In genomic region chr17:35185639-35186611, GRCm38 (mm10) we compare ENCODE assay signal across 1 mouse cellular context.
TF ChIP-seq lines count a peak whose summit lies in the region.

No protein-coding gene starts in this region.

TF ChIP-seq in CH12.LX, 34 proteins besides CTCF, POLR2A, EP300 and RAD21:
- TF ChIP-seq MXI1 (IDR thresholded peaks at IDR 0.05; ENCODE audit: low read depth, low read length) (0 out of 2 replicates have a peak, but pooled peaks have one; percentile 21), CHD2 (IDR thresholded peaks at IDR 0.05; ENCODE audit: low read length) (0 out of 2 replicates have a peak, but pooled peaks have one; percentile 17), ELF1 (IDR thresholded peaks at IDR 0.05; ENCODE audit: low read depth, low read length) (peak; percentile 73), MAZ (IDR thresholded peaks at IDR 0.05; ENCODE audit: low read depth, low read length) (no peak), SIN3A (IDR thresholded peaks at IDR 0.05; ENCODE audit: low read length) (peak; percentile 88), BHLHE40 (IDR thresholded peaks at IDR 0.05; ENCODE audit: low read depth, low read length) (0 out of 2 replicates have a peak, but pooled peaks have one; percentile 13), HCFC1 (IDR thresholded peaks at IDR 0.05; ENCODE audit: low read depth, low read length) (peak; percentile 44), MYC (IDR thresholded peaks at IDR 0.05; ENCODE audit: low read depth, low read length) (peak; percentile 41; the same call in 1 of the 2 replicates), UBTF (IDR thresholded peaks at IDR 0.05; ENCODE audit: low read depth, low read length) (no peak), TBP (conservative IDR thresholded peaks at IDR 0.05; ENCODE audit: low read depth, low read length) (0 out of 2 replicates have a peak, but pooled peaks have one; percentile 52)
TF ChIP-seq in CH12.LX: peak in this region for 8.
